Mouse (Mus musculus): ENCODE measurements around the gene Ubtd2. TPM values are rescaled to one million over a fixed set of nuclear protein-coding genes. Genes with fewer than 3 reads are reported as not detected.

The Ubtd2 gene
- polyA plus RNA-seq, 1 experiment, result 0.96 TPM

- Histone ChIP-seq H3K4me3 (replicated peaks) (peak within 1 kb of the TSS; percentile 97), H3K36me3 (replicated peaks; ENCODE audit: low read length) (peaks cover 22% of the 10 kb centered on the region), H3K4me1 (peaks cover 56% of the 10 kb centered on the region), H3K27me3 (replicated peaks) (no peaks in the 10 kb centered on the region), H3K9me3 (no peaks in the 10 kb centered on the region)
- TF ChIP-seq FLI1 (IDR thresholded peaks at IDR 0.05; ENCODE audit: low read length) (no peak), GATA1 (IDR thresholded peaks at IDR 0.05; ENCODE audit: borderline replicate concordance, low read length) (no peak)
Observed at GRCm38 (mm10) chr11:32531871-32532764, 76.9 kb downstream of the Ubtd2 start, which contains the start of gene Efcab9. Gene Efcab9, minus strand, starts transcription at chr11:32532081.

- Histone ChIP-seq H3K36me3 (replicated peaks; ENCODE audit: low read length) (peaks cover 27% of the 10 kb centered on the region), H3K4me1 (peaks cover 65% of the 10 kb centered on the region), H3K4me3 (replicated peaks) (peak within 1 kb of the TSS; percentile 97), H3K9me3 (no peaks in the 10 kb centered on the region), H3K27me3 (replicated peaks) (no peaks in the 10 kb centered on the region)
- TF ChIP-seq FLI1 (IDR thresholded peaks at IDR 0.05; ENCODE audit: low read length) (no peak), GATA1 (IDR thresholded peaks at IDR 0.05; ENCODE audit: borderline replicate concordance, low read length) (no peak)
Observed at GRCm38 (mm10) chr11:32532765-32533481, 77.8 kb downstream of the Ubtd2 start, which contains the start of gene Stk10. Gene Stk10, plus strand, starts transcription at chr11:32533305.

- no peak for TF ChIP-seq GATA1 (IDR thresholded peaks at IDR 0.05; ENCODE audit: borderline replicate concordance, low read length)
- TF ChIP-seq FLI1 (IDR thresholded peaks at IDR 0.05; ENCODE audit: low read length), result no peak
- no peaks in the 10 kb centered on the region for H3K9me3 ChIP-seq
- peaks cover 35% of the 10 kb centered on the region for H3K36me3 ChIP-seq (replicated peaks; ENCODE audit: low read length)
- H3K27me3 ChIP-seq (replicated peaks), result no peaks in the 10 kb centered on the region
- H3K4me3 ChIP-seq (replicated peaks), result peak overlapping the region; percentile 97
- peaks cover 72% of the 10 kb centered on the region for H3K4me1 ChIP-seq
Observed at GRCm38 (mm10) chr11:32533482-32534261, 78.5 kb downstream of the Ubtd2 start.

GRCm38 (mm10) chr11:32534453-32535075 lies 79.4 kb downstream of the Ubtd2 start:
- Histone ChIP-seq H3K9me3 (no peaks in the 10 kb centered on the region), H3K36me3 (replicated peaks; ENCODE audit: low read length) (peaks cover 43% of the 10 kb centered on the region), H3K4me3 (replicated peaks) (peak overlapping the region; percentile 97), H3K27me3 (replicated peaks) (no peaks in the 10 kb centered on the region), H3K4me1 (peaks cover 81% of the 10 kb centered on the region)
- TF ChIP-seq FLI1 (IDR thresholded peaks at IDR 0.05; ENCODE audit: low read length) (no peak), GATA1 (IDR thresholded peaks at IDR 0.05; ENCODE audit: borderline replicate concordance, low read length) (no peak)

- H3K36me3 ChIP-seq (replicated peaks; ENCODE audit: low read length), result peaks cover 52% of the 10 kb centered on the region
- H3K4me3 ChIP-seq (replicated peaks), result peak overlapping the region; percentile 87
- no peaks in the 10 kb centered on the region for H3K9me3 ChIP-seq
- peaks cover 87% of the 10 kb centered on the region for H3K4me1 ChIP-seq
- no peaks in the 10 kb centered on the region for H3K27me3 ChIP-seq (replicated peaks)
- TF ChIP-seq GATA1 (IDR thresholded peaks at IDR 0.05; ENCODE audit: borderline replicate concordance, low read length) (no peak), FLI1 (IDR thresholded peaks at IDR 0.05; ENCODE audit: low read length) (no peak)
Observed at GRCm38 (mm10) chr11:32535646-32536045, 80.5 kb downstream of the Ubtd2 start.

- peaks cover 90% of the 10 kb centered on the region for H3K4me1 ChIP-seq
- no peaks in the 10 kb centered on the region for H3K27me3 ChIP-seq (replicated peaks)
- H3K36me3 ChIP-seq (replicated peaks; ENCODE audit: low read length), result peaks cover 61% of the 10 kb centered on the region
Observed at GRCm38 (mm10) chr11:32536954-32537353, 81.8 kb downstream of the Ubtd2 start.

GRCm38 (mm10) chr11:32538435-32538834 lies 83.3 kb downstream of the Ubtd2 start:
- H3K36me3 ChIP-seq (replicated peaks; ENCODE audit: low read length), result peaks cover 63% of the 10 kb centered on the region
- H3K27me3 ChIP-seq (replicated peaks), result no peaks in the 10 kb centered on the region
- TF ChIP-seq GATA1 (IDR thresholded peaks at IDR 0.05; ENCODE audit: borderline replicate concordance, low read length) (no peak), FLI1 (IDR thresholded peaks at IDR 0.05; ENCODE audit: low read length) (no peak)
- no peaks in the 10 kb centered on the region for H3K9me3 ChIP-seq
- peaks cover 99% of the 10 kb centered on the region for H3K4me1 ChIP-seq
- H3K4me3 ChIP-seq (replicated peaks), result peak overlapping the region; percentile 80

More at GRCm38 (mm10) chr11:32536954-32537353, 81.8 kb downstream of the Ubtd2 start:
- Histone ChIP-seq H3K4me3 (replicated peaks) (peak overlapping the region; percentile 82), H3K9me3 (no peaks in the 10 kb centered on the region)
- no peak for TF ChIP-seq GATA1 (IDR thresholded peaks at IDR 0.05; ENCODE audit: borderline replicate concordance, low read length)
- no peak for TF ChIP-seq FLI1 (IDR thresholded peaks at IDR 0.05; ENCODE audit: low read length)

- Histone ChIP-seq H3K9me3 (no peaks in the 10 kb centered on the region), H3K27me3 (replicated peaks) (no peaks in the 10 kb centered on the region), H3K36me3 (replicated peaks; ENCODE audit: low read length) (peaks cover 65% of the 10 kb centered on the region), H3K4me3 (replicated peaks) (peak overlapping the region; percentile 80), H3K4me1 (peaks cover 100% of the 10 kb centered on the region)
- TF ChIP-seq FLI1 (IDR thresholded peaks at IDR 0.05; ENCODE audit: low read length) (no peak), GATA1 (IDR thresholded peaks at IDR 0.05; ENCODE audit: borderline replicate concordance, low read length) (no peak)
Observed at GRCm38 (mm10) chr11:32538846-32539245, 83.7 kb downstream of the Ubtd2 start.

- Histone ChIP-seq H3K27me3 (replicated peaks) (no peaks in the 10 kb centered on the region), H3K36me3 (replicated peaks; ENCODE audit: low read length) (peaks cover 74% of the 10 kb centered on the region), H3K9me3 (no peaks in the 10 kb centered on the region), H3K4me1 (peaks cover 100% of the 10 kb centered on the region), H3K4me3 (replicated peaks) (no peak overlapping the region)
- no peak for TF ChIP-seq GATA1 (IDR thresholded peaks at IDR 0.05; ENCODE audit: borderline replicate concordance, low read length)
- no peak for TF ChIP-seq FLI1 (IDR thresholded peaks at IDR 0.05; ENCODE audit: low read length)
Observed at GRCm38 (mm10) chr11:32539717-32540116, 84.5 kb downstream of the Ubtd2 start.

All from megakaryocyte, embryonic 14.5 days (primary cell).